Mouse (Mus musculus) megakaryocyte, embryonic 14.5 days (primary cell): Measurements from ENCODE around the gene Dgki. TPM values are rescaled to one million over a fixed set of nuclear protein-coding genes. Genes with fewer than 3 reads are reported as not detected.

Experiments
- H3K27me3 ChIP-seq: replicated peaks from 2 replicates; pipeline ENCODE3; 2012; ENCODE audit warnings: inconsistent platforms
- H3K36me3 ChIP-seq: replicated peaks from 2 replicates; pipeline ENCODE3; 2012; ENCODE audit warnings: low read length, inconsistent platforms, mixed read lengths
- H3K4me1 ChIP-seq: 2 replicates; pipeline ENCODE4 v1.6.1; 2012; ENCODE audit warnings: inconsistent platforms
- H3K4me3 ChIP-seq: replicated peaks from 2 replicates; pipeline ENCODE3; 2012; ENCODE audit warnings: moderate library complexity, mild to moderate bottlenecking, inconsistent platforms
- H3K9me3 ChIP-seq: 2 replicates; pipeline ENCODE4 v1.6.1; 2012; ENCODE audit warnings: inconsistent platforms
- FLI1 ChIP-seq: IDR thresholded peaks from 2 replicates; pipeline ENCODE4 v1.6.1; 2012; ENCODE audit warnings: low read length, inconsistent platforms, mixed read lengths
- GATA1 ChIP-seq: IDR thresholded peaks from 3 replicates; pipeline ENCODE4 v1.6.1; 2012; ENCODE audit warnings: mixed read lengths, low read length, inconsistent platforms, borderline replicate concordance
- polyA plus RNA-seq: library from polyadenylated mRNA; stranded (reverse); fragments of >175 nt; gene quantifications from 2 replicates; pipeline ENCODE4 v1.2.3, GENCODE M21; 2012; ENCODE audit warnings: low replicate concordance; ENCODE audit not compliant: insufficient read depth

Gene Dgki
- polyA plus RNA-seq, 1 experiment = 0.02 TPM

DNA sequence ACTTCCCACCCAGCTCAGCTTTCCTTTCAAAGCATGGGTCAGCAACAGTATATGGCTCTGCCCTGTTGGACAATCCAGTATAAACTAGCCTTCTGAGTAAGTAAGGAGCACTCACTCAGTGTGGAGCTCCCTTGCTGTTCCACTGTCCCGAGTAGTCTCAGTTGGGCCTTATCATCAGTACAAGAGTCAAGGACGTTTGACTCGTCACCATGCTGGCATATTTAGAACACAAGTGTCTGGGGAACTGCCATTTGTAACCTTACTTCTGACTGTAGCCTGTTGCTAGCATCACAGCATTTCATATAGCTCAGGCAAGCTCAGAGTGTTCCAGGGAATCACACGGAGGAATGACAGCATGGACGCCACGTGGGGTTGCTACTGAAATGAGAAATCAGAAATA, 493.1 kb downstream of the Dgki start:
- Histone ChIP-seq H3K36me3 (no peaks in the 10 kb centered on the region), H3K4me1 (no peaks in the 10 kb centered on the region), H3K9me3 (peaks cover 13% of the 10 kb centered on the region; the same call in 1 of the 2 replicates), H3K27me3 (peaks cover 3% of the 10 kb centered on the region), H3K4me3 (no peak overlapping the region)
- TF ChIP-seq GATA1 (no peak), FLI1 (no peak)

DNA sequence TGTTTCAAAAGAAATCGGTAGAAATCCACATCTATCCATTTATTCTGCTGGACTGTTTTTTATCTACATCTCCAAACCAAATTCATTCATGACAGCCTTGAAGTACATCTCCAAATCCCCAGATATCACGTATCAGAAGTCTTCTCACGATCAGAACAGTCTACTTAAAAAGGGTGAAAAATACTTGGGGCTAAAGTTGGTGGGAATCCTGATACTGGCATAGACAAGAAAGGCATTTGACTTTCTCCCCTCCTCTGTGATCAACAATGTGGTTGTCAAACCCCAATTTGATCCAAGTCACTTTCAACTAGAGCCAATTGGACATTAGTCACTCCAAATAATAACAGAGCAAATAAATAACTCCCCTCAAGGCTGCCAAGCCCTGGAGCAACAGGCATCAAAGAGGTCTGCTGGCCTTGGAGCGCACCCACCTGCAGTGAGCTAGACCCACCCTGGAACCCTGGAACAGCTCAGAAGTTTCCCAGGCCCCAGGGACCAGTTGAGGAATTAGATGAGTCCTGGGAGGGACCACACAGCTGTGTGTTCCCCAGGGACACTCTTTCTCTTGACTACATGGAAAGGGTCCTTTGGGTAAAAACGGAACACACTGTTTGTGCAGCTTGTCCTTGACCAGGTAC, 499.6 kb downstream of the Dgki start:
- Histone ChIP-seq H3K9me3 (no peaks in the 10 kb centered on the region), H3K27me3 (no peaks in the 10 kb centered on the region), H3K36me3 (no peaks in the 10 kb centered on the region), H3K4me1 (no peaks in the 10 kb centered on the region), H3K4me3 (no peak overlapping the region)
- TF ChIP-seq FLI1 (no peak), GATA1 (no peak)

DNA sequence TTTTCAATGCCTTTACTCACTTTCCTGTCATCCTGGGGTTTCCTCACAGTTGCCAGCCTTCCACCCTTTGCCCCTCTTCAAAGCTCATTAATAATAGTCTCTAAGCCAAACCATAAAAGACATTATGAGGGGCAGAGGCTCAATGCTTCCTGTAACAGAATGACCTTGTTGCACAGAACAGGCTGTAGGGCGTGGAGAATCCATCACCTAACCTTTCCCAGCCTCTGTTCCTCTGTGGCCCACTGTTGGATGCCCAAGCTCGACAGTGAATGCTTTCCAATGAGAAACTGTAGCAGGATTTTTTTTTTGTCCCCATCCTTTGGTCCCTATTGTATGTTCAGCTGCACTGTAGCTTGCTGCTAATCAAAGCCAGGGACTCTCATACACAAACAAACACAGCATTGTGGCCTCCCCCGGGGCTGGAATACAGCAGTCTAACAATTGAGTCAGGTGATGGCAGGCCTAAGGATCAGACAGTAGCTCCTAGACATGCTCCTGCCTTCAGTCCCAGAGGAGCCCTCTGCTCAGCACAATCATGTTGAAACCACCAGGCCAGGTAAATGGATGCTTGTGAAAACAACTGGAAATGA, 502.8 kb downstream of the Dgki start:
- Histone ChIP-seq H3K9me3 (no peaks in the 10 kb centered on the region), H3K4me1 (no peaks in the 10 kb centered on the region), H3K4me3 (no peak overlapping the region), H3K36me3 (no peaks in the 10 kb centered on the region), H3K27me3 (no peaks in the 10 kb centered on the region)
- TF ChIP-seq FLI1 = no peak
- no peak for TF ChIP-seq GATA1

Other genes with a start within 250 kb of the Dgki start
- gene Creb3l2, start 142.0 kb upstream of the Dgki start, polyA plus RNA-seq = 1.4 and 2.5 TPM in 2 replicates
- gene Akr1d1, start 230.0 kb upstream of the Dgki start, polyA plus RNA-seq = not detected in 2 replicates